Mouse (Mus musculus): ENCODE results near the gene Fank1.

Gene Fank1

DNA sequence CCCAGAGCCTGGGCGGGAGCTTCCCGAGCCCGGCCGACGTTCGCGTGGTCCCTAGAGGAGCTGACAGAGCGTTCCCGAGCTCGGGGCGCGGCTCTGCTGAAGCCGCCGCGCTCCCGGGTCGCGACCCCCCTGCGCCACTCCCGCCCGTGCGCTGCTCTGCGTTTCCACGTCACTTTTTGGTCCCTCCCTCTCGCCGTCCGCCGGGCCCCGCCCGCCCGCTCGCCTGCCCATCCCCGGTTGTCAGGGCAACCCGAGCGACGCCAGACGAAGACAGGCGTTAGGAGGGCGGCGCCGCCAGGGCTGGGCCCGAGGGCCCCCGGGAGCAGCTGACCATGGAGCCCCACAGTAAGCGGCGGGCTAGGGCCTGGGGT lies at the start of gene Fank1:
Gene Fank1 (plus strand): TSS at position 236 of the 371 bp plus-strand sequence.
- ChIA-PET POLR2A (interaction anchor here (0.6 to 15.8 kb wide), 18 partner anchors 9 to 139 kb away, joined by 3 to 224 read pairs (median 4); partner anchors contain the start of gene Edrf1 (in 2 of the 4)), CTCF (interaction anchor here in 3 of 4 experiments (0.6 to 1.3 kb wide), 7 partner anchors 14 to 985 kb away, joined by 3 to 5 read pairs (median 3); partner anchors contain the start of gene Edrf1 (in 1 of the 3))

DNA sequence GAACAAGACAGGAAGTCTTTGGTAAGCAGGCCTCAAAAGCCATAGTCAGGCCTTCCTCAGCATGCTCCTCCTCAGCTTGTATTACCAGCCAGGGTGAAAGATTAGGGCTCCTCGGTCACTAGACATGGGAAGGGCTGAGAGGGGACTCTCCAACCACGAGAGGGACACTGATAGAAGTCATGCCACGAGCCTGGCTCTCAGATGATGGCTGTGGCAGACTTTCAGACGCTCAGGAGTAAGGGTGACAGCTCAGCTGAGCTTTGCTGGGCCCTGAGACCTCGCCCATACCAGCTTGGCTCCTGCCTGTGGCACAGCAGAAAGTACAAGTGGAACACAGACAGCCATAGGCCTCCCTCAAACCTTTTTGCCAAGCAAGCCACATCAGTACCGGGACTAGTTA lies 49.6 kb upstream of the Fank1 start:
- ChIA-PET CTCF (no interaction called here), POLR2A (interaction anchor here in 2 of 4 experiments (0.7 to 1.4 kb wide), 6 partner anchors 16 to 90 kb away, joined by 3 to 5 read pairs (median 4); partner anchors contain the start of gene Edrf1 (in 1 of the 2))

DNA sequence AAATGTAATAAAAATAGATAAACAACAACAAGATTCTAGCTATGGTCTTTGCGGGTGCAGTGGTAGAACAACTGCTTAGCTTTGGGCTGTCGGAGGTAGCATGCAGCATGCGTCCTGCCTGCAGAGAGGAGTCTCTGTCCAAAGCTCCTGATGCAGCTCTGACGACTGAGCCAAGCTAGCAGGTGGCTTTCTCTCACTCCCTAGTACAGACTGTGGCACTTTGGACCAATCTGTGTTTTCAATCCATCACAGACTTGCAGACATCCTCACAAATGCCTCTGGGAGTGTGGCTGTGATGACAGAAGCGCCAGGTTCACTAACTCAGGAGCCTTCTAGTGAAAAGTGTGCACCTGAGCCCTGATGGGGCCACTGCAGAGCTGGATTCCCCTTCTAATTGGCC lies 47.3 kb upstream of the Fank1 start:
- CTCF ChIA-PET = interaction anchor here in 1 of 4 experiments (0.6 kb wide), 1 partner anchor 173 kb away, joined by 3 read pairs; no protein-coding TSS in a partner anchor
- POLR2A ChIA-PET = interaction anchor here in 1 of 4 experiments (1.3 kb wide), 1 partner anchor 12 kb away, joined by 3 read pairs; no protein-coding TSS in a partner anchor

DNA sequence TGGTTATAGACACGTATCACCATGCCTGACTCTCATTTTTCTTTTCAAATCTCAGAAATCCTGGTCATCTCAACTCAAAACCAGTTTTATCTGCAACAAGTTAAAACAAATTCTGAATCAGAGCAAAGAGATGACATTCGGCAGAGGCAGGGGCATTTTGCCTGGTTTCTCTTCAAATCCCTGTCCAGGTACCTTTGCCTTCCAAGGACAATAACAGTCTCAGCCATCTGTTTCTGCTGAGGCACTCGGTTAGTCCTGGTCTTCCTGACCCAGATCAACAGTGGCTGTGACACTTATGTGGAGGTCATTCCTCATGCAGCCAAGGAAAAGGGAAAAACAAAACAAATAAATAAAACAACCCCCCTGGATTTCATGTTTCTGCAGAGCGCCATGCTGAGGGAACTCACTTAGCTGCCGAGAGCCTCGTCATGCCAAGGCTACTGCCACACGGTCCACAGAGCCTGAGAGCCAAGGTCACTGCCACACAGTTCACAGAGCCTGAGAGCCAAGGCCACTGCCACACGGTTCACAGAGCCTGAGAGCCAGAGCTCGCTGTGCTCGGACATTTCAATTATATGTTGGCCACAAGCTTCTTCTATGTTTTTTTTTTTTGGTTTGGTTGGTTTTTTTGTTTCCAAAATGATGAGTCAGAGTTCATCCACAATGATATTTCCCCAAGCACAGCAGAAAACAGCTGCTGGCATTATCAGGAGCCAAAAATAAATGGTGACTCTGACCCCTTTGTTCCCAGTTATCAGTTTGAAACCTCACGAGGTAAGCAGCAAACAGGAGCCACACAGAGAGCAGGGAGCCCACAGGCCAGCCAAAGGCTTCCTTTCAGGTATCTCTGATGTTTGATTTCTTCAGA lies 46.1 kb upstream of the Fank1 start:
- CTCF ChIA-PET = interaction anchor here in 1 of 4 experiments (0.6 kb wide), 1 partner anchor 544 kb away, joined by 3 read pairs; no protein-coding TSS in a partner anchor
- POLR2A ChIA-PET = interaction anchor here in 2 of 4 experiments (0.6 to 1.3 kb wide), 3 partner anchors 13 to 727 kb away, joined by 3 read pairs; no protein-coding TSS in a partner anchor

DNA sequence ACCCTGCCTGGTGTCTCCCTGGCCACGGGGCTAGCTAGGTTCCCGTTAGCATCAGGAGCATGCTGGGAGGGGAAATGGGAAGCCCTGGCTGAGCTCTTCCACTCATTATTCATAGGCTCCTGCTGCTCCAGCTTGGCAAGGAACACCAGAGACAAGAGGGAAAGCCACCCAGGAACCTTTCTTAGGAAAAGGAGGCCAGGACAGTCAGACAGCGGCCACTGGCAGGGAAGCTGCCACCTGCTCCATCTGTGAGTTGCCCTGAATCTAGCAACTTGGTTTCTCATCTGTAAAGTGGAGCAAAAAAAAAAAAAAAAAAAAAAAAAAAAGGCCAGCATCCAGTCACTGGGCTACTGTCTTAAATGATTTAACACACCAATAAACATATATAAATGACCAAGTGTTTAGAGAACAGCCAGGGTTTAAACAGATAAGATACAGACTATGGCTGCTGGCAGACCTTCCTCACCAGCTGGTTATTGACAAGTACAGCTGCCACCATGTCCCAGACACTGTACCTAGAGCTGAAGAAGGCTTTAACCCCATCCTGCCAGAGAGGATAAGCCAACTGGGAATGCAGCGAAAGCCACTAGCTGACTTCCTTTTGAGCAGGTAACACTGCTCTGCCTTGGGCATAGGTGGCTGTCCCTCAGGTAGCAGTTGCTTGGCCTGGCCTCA lies 44.6 kb upstream of the Fank1 start:
- ChIA-PET POLR2A (interaction anchor here in 1 of 4 experiments (0.7 to 1.9 kb wide), 2 partner anchors 11 to 92 kb away, joined by 4 to 7 read pairs; no protein-coding TSS in a partner anchor), CTCF (no interaction called here)

DNA sequence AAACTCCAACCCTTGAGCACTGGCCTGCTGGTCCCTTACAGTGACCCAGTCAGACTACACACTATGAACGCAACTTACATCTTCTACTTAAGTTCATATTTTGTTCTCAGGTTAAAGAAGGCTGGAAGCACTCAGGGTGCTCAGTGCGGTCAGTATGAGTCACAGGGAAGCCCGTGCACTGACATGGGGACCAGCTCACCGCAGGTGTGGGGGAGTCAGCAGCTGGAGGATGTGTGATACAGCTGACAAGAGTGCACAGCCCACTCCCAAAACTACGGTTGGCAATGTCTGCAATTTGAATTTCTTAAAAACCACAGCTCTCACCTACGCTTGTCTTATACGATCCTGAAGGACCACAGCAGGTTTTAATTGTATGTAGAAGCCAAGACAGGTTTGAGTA lies 36.1 kb upstream of the Fank1 start:
- CTCF ChIA-PET = no interaction called here
- POLR2A ChIA-PET = interaction anchor here in 1 of 4 experiments (0.9 to 1.0 kb wide), 2 partner anchors 19 to 24 kb away, joined by 3 to 5 read pairs; no protein-coding TSS in a partner anchor

DNA sequence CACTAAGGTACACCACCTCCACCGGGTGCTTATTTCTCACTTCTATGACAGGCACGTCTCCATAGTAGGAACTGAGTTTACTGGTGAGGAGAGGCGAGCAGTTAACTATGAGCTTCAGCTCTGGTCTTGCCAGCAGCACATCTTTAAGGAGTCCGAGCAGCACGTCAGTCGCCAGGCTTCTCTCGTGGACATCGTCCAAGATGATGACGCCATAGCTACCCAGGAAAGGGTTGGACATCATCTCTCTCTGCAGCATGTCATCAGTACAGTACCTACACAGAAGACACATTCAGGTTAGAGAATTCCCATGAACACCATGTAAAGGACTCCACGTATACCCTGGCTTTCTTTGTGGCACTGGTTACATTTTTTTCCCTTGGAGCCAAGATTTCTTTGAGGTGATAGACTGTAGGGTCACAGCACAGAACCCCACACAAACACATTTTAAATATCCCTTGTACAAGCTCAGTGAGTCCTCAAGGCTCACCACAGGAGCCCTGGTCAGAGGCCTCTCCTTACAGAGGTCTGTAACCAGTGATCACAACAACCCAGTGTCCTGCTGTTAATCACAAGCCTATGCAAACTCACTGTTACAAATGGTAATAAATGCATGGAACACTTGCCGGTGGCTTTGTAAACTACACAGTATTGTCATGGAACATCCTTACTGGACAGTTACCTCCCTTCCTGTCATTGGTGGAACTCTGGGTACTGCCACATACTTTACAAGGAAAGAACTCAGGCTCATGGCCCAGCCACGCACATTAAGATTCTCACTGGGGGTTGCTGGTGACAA lies 33.9 kb upstream of the Fank1 start:
- POLR2A ChIA-PET = interaction anchor here (0.7 to 3.7 kb wide), 18 partner anchors 9 to 106 kb away, joined by 3 to 25 read pairs (median 4); partner anchors contain the start of genes Fank1 (in 2 of the 4) and Edrf1 (in 1 of the 4)
- CTCF ChIA-PET = interaction anchor here in 1 of 4 experiments (1.0 to 1.6 kb wide), 2 partner anchors 17 to 20 kb away, joined by 3 to 4 read pairs; no protein-coding TSS in a partner anchor

DNA sequence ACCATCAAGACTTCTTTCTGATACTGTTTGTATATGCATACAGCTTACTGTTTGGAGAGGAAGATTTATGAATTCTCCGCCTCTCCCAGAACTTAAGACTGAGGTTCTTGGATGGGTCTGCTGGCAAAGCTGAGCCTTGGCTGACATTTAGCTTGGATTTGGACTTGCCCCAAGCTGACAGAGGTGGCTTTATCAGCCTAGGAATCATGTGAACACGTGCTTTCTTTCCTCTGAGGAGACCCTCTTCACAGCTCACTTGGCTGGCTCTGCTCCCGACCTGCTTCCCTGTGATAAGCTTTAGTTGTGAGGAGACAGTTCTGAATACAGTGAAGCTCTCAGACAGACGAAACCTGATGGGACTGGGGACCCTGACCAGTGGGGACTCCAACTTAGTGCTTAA lies 33.0 kb upstream of the Fank1 start:
- ChIA-PET POLR2A (interaction anchor here (0.5 to 3.7 kb wide), 19 partner anchors 8 to 106 kb away, joined by 3 to 25 read pairs (median 4); partner anchors contain the start of genes Fank1 (in 2 of the 4) and Edrf1 (in 1 of the 4)), CTCF (interaction anchor here in 1 of 4 experiments (1.0 to 1.6 kb wide), 3 partner anchors 16 to 73 kb away, joined by 3 to 4 read pairs (median 3); no protein-coding TSS in a partner anchor)

DNA sequence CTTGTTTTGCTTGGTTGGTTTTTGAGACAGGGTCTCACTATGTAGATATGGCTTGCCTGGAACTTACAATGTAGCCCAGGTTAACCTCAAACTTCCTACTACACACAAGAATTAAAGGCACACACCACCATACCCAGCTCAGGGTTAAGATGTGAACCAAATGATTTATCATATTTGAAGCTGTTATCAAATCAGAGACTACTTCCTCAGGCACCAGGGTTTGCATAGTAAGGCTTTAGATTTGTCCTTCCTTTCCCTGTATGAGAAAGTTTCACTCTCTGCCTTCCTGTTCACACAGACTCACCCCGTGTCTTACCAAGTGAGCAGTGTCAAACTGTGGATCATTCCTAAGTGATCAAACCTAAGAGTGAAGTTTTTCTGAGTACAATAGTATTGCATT lies 32.5 kb upstream of the Fank1 start:
- ChIA-PET POLR2A (interaction anchor here in 3 of 4 experiments (0.6 to 3.7 kb wide), 12 partner anchors 11 to 107 kb away, joined by 3 to 25 read pairs (median 5); partner anchors contain the start of genes Dhx32 (in 1 of the 3) and Edrf1 (in 1 of the 3)), CTCF (interaction anchor here in 2 of 4 experiments (0.7 to 1.6 kb wide), 5 partner anchors 15 to 107 kb away, joined by 3 to 17 read pairs (median 3); partner anchors contain the start of gene Edrf1 (in 1 of the 2))

DNA sequence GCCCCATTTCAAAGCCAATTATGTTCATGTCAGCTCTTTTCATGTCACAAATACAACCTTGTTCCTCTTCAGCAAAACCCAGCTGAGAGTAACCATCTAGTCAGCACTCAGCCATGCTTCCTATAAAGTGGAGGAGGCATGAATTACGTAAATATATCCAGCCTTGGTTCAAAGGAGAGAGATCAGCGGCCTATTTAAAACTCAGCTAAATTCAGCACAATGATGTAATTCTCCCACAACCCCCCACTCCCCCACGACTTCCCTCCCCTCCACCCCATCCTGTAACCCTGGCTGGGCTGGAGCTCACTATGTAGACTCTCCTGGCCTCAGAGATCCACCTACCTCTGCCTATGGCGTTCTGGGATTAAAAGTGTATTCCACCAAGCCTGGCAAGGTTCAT lies 32.0 kb upstream of the Fank1 start:
- POLR2A ChIA-PET = interaction anchor here in 3 of 4 experiments (0.6 to 3.7 kb wide), 9 partner anchors 11 to 108 kb away, joined by 3 to 25 read pairs (median 5); partner anchors contain the start of genes Dhx32 (in 1 of the 3) and Edrf1 (in 1 of the 3)

DNA sequence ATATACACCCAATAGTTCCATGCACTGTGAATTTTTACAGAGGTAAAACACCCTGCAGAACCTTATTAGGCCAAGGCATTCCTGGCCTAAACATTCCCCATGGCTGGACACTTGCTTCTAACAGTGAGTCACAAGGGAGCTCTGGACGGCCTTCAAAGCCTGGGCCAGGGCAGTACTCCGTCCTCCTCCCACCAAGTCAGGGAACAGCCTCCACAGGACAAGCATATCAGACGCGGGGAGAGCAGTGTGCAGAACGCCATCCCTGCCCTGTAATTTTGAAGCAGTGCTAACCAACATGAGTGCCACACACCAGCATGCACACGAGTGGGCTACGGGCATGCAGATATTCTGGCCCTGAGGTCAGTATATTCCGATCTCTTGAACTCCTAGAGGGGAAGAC lies 29.3 kb upstream of the Fank1 start:
- CTCF ChIA-PET = no interaction called here
- POLR2A ChIA-PET = interaction anchor here in 2 of 4 experiments (0.6 to 4.7 kb wide), 5 partner anchors 12 to 84 kb away, joined by 3 to 24 read pairs (median 7); no protein-coding TSS in a partner anchor

More for the DNA sequence above, 32.0 kb upstream of the Fank1 start:
- CTCF ChIA-PET = interaction anchor here in 2 of 4 experiments (0.7 to 1.6 kb wide), 5 partner anchors 15 to 107 kb away, joined by 3 to 17 read pairs (median 4); partner anchors contain the start of gene Edrf1 (in 1 of the 2)

DNA sequence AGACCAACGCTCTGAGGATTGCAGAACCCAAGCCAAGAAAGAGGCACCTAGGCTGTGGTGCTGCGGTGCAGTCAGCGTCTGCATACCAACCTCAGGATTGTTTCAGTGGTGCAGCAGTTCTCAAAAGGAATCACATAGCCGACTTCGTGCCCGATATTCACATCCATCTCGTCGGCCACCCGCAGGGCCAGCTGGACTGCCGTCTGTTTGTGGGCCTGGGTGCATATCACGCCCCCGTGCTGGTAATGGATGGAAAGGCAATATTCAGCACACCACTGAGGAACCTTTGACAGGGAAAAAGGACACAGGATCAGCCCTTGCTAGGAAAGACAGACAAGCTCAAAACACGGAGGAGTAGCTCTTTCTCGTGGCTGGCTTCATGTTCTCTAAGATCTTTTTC lies 27.9 kb upstream of the Fank1 start:
- CTCF ChIA-PET = no interaction called here
- POLR2A ChIA-PET = interaction anchor here in 2 of 4 experiments (0.6 to 4.7 kb wide), 5 partner anchors 11 to 99 kb away, joined by 4 to 24 read pairs (median 8); no protein-coding TSS in a partner anchor

DNA sequence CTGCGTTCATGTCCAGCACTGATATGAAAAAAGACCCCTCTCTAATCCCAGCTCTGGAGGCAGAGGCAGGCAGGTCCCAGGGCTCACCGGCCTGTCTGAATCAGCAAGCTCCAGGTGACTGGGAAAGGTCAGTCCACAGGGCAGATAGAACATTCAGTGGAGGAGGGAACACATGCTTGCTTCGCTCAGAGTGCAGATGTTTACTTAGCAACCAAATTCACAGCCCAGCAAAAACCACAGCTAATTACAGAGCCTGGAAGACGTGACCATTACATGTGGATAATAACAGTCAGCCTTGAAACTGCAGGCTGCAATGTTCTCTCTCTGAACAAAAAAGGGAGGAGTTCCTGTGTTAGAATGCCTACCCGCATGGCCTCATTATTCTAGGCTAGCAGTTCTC lies 26.0 kb upstream of the Fank1 start:
- ChIA-PET POLR2A (interaction anchor here (0.5 to 3.0 kb wide), 6 partner anchors 9 to 995 kb away, joined by 3 to 14 read pairs (median 4); partner anchors contain the start of gene Edrf1 (in 1 of the 4)), CTCF (interaction anchor here in 1 of 4 experiments (1.0 kb wide), 1 partner anchor 9 kb away, joined by 3 read pairs; no protein-coding TSS in a partner anchor)

DNA sequence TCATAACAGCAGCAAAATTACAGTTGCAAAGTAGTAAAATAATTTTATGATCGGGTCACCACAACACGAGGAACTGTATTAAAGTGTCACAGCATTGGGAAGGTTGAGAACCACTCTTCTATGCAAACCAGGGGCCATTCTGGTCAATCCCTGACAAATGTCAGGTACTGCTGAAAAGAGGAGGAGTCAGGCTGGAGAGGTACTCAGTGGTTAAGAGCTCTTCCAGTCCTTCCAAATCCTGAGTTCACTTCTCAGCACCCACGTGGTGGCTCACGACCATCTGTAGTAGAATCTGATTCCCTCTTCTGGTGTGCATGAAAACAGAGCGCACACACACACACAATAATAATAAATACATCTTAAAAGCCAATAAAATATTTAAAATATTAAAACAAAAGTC lies 25.5 kb upstream of the Fank1 start:
- CTCF ChIA-PET = no interaction called here

DNA sequence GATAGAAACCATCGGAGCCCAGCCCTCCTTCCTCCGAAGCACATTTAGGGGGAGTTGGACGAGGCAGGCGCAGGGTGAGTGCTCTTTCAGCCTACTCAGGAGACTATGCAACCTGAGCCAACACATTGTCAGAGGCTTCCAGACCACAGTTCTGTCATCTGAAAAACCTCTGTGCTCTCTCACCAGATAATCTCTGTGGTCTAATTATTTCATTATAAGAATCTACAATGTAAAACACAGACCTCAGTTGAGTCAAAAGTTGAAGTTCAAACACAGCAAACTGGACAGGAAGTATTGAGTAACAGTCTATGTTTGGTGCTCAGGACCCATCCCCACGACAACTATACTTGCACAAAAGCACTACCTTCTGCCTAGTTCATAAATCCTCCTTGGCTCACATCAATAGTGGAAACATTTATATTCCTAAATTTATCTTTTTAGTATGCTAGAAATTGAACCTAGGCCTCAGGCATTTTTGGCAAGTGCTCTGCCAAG lies 18.7 kb upstream of the Fank1 start:
- POLR2A ChIA-PET = interaction anchor here in 2 of 4 experiments (1.0 to 12.1 kb wide), 7 partner anchors 10 to 121 kb away, joined by 3 to 224 read pairs (median 24); partner anchors contain the start of genes Dhx32 (in 1 of the 2), Edrf1 (in 1 of the 2) and Fank1 (in 1 of the 2)
- CTCF ChIA-PET = interaction anchor here in 3 of 4 experiments (0.8 to 2.2 kb wide), 4 partner anchors 18 to 121 kb away, joined by 3 to 9 read pairs (median 4); partner anchors contain the start of genes Edrf1 (in 1 of the 3) and Fank1 (in 1 of the 3)

More for the DNA sequence above, 25.5 kb upstream of the Fank1 start:
- POLR2A ChIA-PET = interaction anchor here (0.6 to 3.0 kb wide), 6 partner anchors 9 to 1652 kb away, joined by 3 to 14 read pairs (median 4); partner anchors contain the start of gene Edrf1 (in 1 of the 4)

DNA sequence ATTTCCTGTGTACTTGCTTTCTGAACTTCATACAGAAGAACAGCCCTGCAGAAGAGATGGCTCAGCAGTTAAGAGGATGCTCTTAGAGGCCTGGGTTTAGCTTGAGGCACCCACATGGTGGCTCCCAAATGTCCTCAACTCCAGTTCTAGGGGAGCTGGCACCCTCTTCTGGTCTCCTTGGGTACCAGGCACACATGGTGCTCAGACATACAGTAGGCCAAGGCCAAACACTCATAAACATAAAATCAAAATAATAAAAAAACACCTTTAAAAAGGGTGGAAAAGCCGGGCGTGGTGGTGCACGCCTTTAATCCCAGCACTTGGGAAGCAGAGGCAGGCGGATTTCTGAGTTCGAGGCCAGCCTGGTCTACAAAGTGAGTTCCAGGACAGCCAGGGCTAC lies 17.9 kb upstream of the Fank1 start:
- CTCF ChIA-PET = interaction anchor here in 3 of 4 experiments (0.6 to 2.2 kb wide), 7 partner anchors 17 to 122 kb away, joined by 3 to 9 read pairs (median 4); partner anchors contain the start of genes Dhx32 (in 1 of the 3), Edrf1 (in 1 of the 3) and Fank1 (in 1 of the 3)
- POLR2A ChIA-PET = interaction anchor here (0.8 to 12.1 kb wide), 30 partner anchors 8 to 645 kb away, joined by 3 to 224 read pairs (median 6); partner anchors contain the start of genes Fank1 (in 4 of the 4), Edrf1 (in 2 of the 4), Bccip (in 1 of the 4) and Dhx32 (in 1 of the 4)

All from embryonic stem cell, embryonic (primary cell).